Mouse (Mus musculus): ENCODE results near the gene Ninl. TPM values are rescaled to one million over a fixed set of nuclear protein-coding genes. Genes with fewer than 3 reads are reported as not detected.
"Not testable (repeated sequence)": the region's sequence is repeated elsewhere in the genome, so short reads cannot be mapped to it uniquely, and the experiment has no call there.

The Ninl gene
- total and polyA plus RNA-seq, 3 experiments = 10.4 to 22.1 (median 14.6) TPM

- DNase-seq = no peak
Observed at GRCm38 (mm10) chr2:150948786-150949185, 90.4 kb downstream of the Ninl start.

DNA sequence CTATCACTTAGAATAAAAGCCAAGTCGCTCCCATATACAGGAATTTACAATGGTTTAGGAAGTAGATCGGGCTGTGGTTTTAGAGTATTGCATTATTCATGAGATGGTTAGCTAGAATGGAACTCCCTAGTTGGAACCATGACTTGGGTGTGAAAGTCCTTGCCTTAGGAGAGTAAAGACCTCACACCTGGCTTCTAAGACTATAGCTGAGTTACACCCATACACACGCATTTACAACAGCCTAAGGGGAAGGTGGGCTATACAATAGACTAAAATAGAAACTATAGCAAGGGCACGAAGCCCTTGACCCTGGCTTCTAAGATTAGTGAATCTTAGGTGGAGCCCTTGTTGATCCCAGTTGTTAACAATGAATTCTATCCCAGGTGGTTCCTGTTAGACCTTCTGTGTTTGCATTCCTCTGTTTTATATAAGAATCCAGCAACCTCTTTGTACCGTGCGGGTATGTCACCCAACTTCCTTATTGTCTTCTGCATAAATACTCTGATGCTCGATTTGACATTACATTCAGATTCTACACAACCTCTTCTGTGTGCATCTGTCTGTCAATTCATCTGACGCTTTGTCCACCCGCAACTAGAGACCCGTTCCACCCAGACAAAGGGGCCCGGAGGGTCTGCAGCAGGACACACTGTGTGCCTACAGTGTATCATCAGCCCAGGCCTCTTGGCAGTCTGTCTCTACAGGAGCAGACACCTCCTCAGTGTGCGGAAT is 91.1 kb downstream of the Ninl start:
- not testable (repeated sequence) for DNase-seq

- DNase-seq = peak; percentile 49
Observed at GRCm38 (mm10) chr2:150947341-150947740, 91.8 kb downstream of the Ninl start.

DNA sequence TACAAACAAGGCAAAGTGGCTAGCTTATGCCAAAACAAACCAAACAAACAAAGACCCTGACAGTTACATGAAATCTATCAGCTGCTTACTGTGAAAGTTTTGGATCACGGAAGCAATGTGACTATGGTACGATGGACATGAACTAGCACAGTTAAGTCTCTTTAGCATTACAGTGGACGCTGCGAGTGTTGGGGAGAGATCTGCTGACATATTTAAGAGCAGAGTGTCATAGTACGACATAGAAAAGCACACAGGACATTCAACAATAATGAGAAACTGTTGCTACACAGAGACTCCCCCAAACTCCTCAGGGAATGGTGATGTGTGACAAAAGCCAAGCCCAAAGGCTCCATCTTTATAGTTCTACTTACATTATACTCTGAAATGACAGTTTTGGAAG is 95.2 kb downstream of the Ninl start:
- no peak for DNase-seq

DNA sequence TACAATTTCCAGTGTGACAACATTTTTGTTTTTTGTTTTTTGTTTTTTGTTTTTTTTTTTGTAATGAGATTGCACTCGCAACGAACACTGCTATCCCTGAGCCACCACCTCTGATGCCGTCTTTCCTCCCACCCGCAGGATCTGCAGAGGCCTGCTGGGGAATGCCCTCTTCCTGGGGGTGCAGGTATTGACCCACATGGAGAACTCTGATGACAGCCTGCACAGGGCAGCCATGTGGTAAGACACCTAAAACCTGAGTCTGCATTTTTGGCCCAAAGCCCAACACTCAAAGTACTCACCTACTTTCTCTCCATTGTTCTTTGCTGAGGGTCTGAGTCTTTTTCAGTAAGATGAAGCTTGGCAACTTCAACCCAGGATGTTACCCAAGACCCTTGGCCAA is 104.5 kb downstream of the Ninl start:
- DNase-seq = no peak

GRCm38 (mm10) chr2:150933482-150933881 is 105.7 kb downstream of the Ninl start:
- DNase-seq = no peak

DNA sequence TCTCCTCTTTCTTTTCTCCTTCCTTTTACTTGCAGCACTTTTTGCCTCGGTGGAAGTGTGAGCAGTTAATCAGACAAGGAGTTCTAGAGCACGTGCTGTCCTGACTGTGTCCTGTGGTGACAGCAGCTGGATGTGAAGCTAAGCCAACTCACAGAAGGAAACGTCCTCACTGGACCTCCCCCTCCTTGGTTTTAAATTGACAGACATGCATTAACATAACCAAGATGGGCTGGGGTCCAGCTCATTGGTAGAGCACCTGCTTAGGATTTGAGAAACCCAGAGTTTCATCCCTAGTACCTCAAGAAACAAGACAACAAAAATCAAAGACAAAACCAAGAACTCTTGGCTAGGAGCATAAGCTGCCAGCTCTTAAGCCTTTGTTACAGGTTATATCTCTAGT is 108.4 kb downstream of the Ninl start:
- no peak for DNase-seq

DNA sequence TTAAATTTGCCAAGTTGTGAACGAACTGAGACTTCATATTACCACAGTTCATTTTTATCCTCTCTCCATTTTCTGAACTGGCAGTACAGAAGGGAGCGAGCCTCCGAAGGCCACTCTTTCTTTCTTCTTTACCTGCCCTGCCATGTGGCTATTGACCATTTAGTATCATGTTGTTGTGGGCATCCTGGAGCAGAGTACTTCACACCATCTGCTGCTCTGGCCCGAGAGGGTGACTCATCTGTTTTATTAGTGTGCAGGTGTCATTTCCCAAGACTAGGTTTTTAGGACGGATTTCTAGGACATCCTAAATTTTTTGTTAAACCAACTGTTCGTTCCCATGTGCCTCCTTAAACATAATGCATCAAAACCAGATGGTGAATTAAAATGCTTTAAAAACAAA is 110.0 kb downstream of the Ninl start:
- no peak for DNase-seq

- peak; percentile 68 for DNase-seq
Observed at GRCm38 (mm10) chr2:150927038-150927720, 112.0 kb downstream of the Ninl start.

DNA sequence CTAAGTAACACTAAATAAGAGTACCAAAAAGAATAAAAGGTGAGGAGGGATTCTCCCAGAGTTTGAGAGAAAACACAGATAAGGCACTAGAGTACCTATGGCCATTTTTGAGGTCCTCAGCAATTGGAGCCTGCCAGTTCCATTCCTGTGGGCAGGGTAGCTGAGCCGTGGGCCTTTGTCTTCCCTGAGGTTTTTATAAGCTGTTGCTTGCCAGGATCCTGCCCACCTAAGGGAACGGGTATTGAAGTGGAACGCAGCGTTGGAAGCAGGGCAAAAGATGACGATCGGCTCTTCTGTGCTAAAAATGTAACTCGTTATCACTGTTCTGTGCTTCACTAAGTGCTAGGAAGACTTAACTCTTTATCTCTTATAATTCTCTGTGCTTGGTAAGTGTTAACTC is 115.7 kb downstream of the Ninl start:
- no peak for DNase-seq

GRCm38 (mm10) chr2:150923026-150923425 is 116.2 kb downstream of the Ninl start:
- DNase-seq = no peak

- DNase-seq = no peak
Observed at GRCm38 (mm10) chr2:150922165-150922564, 117.0 kb downstream of the Ninl start.

GRCm38 (mm10) chr2:150921697-150922096 is 117.5 kb downstream of the Ninl start:
- DNase-seq = peak; percentile 11

- no peak for DNase-seq
Observed at GRCm38 (mm10) chr2:150920543-150920942, 118.6 kb downstream of the Ninl start.

DNA sequence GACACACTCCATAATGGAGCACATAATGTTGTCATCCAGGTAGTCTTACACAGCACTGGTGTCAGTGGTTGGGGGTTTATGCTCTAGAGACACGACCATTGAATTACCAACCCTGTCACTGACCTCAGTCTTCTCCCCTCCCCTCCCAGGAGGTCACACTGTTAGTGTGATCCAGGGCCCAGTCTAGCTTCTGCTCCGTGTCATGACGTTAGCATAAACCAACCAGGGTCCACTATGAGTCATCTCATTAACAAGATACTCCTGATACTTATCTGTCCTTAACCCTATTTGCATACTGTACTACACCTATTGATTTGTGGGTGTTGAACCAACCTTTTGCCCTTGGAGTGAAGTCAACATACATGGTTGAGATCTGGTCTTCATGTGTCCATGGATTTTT is 120.5 kb downstream of the Ninl start:
- DNase-seq = no peak

DNA sequence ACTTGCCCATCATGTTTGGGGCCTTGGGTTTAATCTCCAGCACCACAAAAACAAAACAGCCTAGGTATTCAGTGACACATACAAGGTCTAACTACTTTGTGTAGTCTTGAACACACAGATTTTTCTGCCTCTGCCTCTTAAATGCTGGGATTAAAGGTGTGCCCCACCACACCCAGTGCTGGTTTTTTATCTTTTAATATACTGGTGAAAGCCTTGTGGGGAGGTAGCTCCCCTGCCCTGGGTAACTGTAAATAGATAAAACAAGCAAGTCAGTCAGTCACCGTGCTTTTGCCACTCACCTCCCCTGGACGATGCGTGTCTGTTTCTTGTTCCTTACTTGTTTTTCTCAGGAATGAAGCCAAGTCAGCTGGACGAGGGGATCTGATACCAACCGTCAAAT is 123.4 kb downstream of the Ninl start:
- no peak for DNase-seq

DNA sequence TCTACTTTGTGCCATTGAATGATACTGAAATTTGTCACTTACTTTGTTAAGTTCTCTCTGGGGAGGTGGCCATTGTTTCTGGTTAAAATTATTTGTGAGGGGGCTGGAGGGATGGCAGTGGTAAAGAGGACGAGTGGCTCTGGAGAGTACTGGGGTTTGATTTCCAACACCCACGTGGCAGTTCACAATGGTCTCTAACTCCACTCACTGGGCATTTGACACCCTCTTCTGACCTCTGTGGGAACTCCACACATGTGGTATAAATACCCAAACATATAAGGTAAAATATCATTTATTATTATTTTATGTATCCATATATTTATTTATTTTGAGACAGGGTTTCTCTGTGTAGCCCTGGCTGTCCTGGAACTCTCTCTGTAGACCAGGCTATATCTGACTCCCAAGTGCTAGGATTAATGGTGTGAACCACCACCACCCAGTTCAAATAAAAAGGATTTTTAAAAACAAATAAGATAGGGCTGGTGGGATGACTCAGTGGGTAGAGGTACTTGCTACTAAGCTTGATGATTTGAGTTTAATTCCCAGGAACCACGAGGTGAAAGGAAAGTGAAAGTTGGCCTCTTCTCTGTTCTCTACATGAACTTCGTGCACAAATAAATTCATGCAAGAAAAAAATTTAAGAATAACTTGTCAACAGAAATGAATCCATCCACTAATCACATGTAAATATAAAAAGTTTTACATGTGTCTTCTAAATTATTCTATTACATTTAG is 124.2 kb downstream of the Ninl start:
- DNase-seq = no peak

DNA sequence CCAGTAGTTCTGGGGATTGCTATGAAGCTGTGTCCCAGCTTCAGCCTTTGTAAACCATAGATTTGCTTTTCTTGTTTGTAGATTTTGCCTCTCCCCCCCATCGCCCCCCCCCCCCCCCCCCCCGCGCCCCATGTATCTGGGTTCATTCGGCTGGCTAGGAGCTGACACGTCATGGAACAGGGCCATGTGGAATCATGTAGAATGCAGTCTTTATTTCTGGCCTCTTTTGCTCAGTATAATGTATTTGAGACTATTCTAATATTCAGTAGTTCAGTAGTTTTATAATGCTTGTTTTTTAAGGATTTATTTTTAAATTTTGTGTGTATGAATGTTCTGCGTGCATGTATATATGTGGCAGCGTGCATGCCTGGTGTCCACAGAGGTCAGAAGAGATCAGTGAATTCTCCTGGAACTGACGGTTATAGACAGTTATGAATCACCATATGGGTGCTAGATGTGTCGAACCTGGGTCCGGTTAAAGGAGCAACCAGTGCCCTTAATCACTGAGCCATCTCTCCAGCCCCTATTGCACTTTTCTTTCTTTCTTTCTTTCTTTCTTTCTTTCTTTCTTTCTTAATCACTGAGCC is 128.8 kb downstream of the Ninl start:
- no peak for DNase-seq

DNA sequence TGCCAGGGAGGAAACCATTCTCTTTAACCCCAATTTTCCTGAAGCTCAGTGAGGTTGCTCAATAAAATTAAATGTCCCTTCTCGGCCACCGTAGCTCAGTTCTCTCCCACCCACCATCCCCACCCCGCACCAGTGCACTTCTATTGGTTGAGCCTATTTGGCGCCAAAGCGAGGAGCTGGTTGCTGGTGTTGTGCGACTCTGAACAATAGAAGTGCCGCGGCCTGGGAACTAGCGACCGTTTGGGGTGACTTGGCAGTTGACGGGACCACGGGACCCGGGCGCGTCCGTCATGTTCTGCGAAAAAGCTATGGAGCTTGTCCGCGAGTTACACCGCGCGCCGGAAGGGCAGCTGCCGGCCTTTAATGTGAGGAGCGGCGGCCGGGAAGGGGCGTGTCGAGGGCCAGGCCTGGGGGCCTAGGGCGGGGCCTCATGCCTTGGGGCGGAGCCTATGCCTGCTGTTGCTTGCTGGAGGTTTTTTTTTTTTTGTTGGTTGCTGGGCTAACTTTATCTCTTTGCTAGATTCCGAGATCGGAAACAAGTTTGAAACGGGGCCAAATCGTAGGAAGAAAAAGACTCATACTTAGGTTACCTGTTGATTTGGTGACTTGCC is 129.6 kb downstream of the Ninl start:
- DNase-seq = peak; percentile 97

DNA sequence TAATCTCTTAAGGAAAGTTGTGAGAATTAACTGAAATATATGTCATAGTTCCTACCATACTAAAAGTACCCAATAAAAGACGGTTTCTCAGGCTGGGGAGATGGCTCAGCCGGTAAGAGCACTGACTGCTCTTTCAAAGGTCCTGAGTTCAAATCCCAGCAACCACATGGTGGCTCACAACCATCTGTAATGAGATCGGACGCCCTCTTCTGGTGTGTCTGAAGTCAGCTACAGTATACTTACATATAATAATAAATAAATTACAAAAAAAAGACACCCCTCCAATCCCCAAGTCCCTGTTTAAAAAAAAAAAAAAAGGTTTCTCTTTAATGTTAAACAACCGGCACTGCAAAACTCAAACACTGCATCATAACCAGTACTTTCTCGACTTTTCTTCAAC is 130.3 kb downstream of the Ninl start:
- DNase-seq = not testable (repeated sequence)

GRCm38 (mm10) chr2:150904936-150905450 is 134.2 kb downstream of the Ninl start, which contains the start of gene Gins1:
Gene Gins1 (plus strand): TSS chr2:150905400.
- DNase-seq = no peak

All from adrenal gland, adult 2 months (tissue).